Mouse (Mus musculus) v-Abl transformed pro-B cells (cell line): ENCODE data around the gene Rwdd4a.

Source experiments
- in situ Hi-C, 2 experiments: fragments of 400-800 bp; cut with MboI; formaldehyde crosslinking; loops; one replicate each; pipeline ENCODE4 v1.15.1; 2025; ENCODE audit not compliant: unreplicated experiment in 2 of 2

Rwdd4a gene

DNA sequence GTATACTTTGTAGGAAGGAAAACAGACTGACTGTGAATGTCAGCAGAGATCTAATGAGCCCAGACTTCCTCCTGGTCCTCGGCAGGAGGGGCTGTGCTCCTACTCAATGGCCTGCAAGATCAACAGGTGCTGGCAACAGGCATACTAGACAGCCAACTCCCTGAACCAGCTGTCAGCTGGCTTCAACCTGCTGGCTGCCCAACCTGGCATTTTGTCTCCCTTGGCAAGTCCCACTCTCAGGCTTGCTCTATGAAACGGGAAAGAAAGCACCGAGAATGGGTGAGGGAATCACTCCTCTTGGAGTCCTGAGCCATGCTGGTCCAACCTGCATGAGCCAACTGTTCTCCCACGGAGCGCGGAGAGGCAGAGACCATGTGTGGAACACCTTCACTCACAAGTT lies 36.7 kb downstream of the Rwdd4a start:
- in situ Hi-C loops = no loop called here

DNA sequence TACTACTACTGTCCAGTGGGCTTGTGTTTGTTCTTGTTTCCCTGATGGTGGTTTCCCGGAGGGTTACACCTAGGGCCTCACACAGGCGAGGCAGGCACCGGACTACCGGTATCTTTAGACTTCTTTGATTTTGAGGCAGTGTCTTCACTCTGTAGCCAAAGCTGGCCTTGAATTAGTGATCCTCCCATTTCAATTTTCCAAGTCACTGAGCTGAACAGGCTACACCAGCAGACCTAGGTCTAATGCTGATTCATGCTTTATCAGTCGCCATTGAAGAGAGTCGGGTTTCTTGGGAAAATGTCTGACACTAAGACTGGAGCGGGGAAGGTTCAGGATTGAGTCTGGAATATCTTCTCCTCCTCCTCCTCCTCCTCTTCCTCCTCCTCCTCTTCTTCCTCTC lies 40.0 kb downstream of the Rwdd4a start:
- in situ Hi-C loops = no loop called here

DNA sequence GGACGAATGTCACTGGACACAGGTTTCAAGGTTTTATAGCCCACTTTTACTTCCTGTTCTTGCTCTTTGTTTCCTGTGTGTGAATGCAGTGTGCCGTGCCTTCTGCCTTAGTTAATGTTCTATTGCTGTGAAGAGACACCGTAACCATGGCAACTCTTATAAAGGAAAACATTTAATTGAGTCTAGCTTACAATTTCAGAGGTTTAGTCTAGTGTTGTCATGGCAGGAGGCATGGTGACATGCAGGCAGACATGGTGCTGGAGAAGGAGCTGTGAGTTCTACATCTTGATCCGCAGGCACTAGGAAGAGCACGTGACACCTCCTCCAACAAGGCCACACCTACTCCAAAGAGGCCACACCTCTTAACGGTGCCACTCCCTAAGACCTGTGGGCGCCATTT lies 48.0 kb downstream of the Rwdd4a start:
- in situ Hi-C loops = no loop called here

GRCm38 (mm10) chr8:47588616-47589015 lies 55.2 kb downstream of the Rwdd4a start:
- in situ Hi-C loops = no loop called here

GRCm38 (mm10) chr8:47590400-47590799 lies 56.9 kb downstream of the Rwdd4a start:
- in situ Hi-C loops = no loop called here

- in situ Hi-C loops = no loop called here
These were observed 67.2 kb downstream of the Rwdd4a start for GRCm38 (mm10) chr8:47600664-47601063.
